Mouse (Mus musculus) cerebellum, adult 2 months (tissue): ENCODE measurements around the gene Fras1.

Source experiments
- CTCF ChIP-seq: fragments of 200-500 bp; IDR thresholded peaks from 2 replicates; pipeline ENCODE4 v1.5.1; 2011; ENCODE audit warnings: low read depth, mild to moderate bottlenecking, control low read depth, low read length, moderate library complexity, borderline replicate concordance; ENCODE audit not compliant: insufficient read depth
- POLR2A ChIP-seq: fragments of 200-500 bp; IDR thresholded peaks from 2 replicates; pipeline ENCODE4 v1.6.1; 2011; ENCODE audit warnings: low read length, control low read depth, borderline replicate concordance; ENCODE audit not compliant: insufficient read depth

GRCm38 (mm10) chr5:96792422-96792821 lies 418.7 kb downstream of the Fras1 start:
- TF ChIP-seq POLR2A, result no peak
- TF ChIP-seq CTCF, result no peak
